Mouse (Mus musculus) erythroblast, adult 5-6 weeks (primary cell): ENCODE data around the gene Pip4p1. TPM values are rescaled to one million over a fixed set of nuclear protein-coding genes. Genes with fewer than 3 reads are reported as not detected.
"Not testable (repeated sequence)": the region's sequence is repeated elsewhere in the genome, so short reads cannot be mapped to it uniquely, and the experiment has no call there.

ENCODE experiments used
- ATAC-seq: replicated peaks from 2 replicates; pipeline ENCODE4 v1.8.0; 2016; ENCODE audit warnings: moderate number of reproducible peaks, mild to moderate bottlenecking, moderate TSS enrichment, inconsistent platforms; ENCODE audit not compliant: poor library complexity, low FRiP score, severe bottlenecking
- total RNA-seq, 2 experiments: library from RNA; stranded (forward) in 1 of 2; stranded (reverse) in 1 of 2; fragments of 150-400 nt in 1 of 2; fragments of 200-764, 138-1000 nt in 1 of 2; gene quantifications; 2 replicates each; pipeline versions ENCODE4 v1.2.3 to v1.2.4; 2015 to 2017; ENCODE audit warnings: low replicate concordance in 2 of 2

Pip4p1 gene
- total RNA-seq (2015; ENCODE audit: low replicate concordance): 19.6 and 22.3 TPM in 2 replicates
- total RNA-seq (2017; ENCODE audit: low replicate concordance): 18.0 and 21.5 TPM in 2 replicates

GRCm38 (mm10) chr14:50930754-50931492 lies at the start of gene Pip4p1, which contains the start of gene Pnp:
TSS of gene Pip4p1 (minus strand) at chr14:50930856.
TSS of gene Pnp (plus strand) at chr14:50931082.
- peak; percentile 91 for ATAC-seq

GRCm38 (mm10) chr14:50979631-50980030 lies 49.0 kb upstream of the Pip4p1 start:
- no peak for ATAC-seq

GRCm38 (mm10) chr14:50978451-50978850 lies 47.8 kb upstream of the Pip4p1 start:
- 0 out of 2 replicates have a peak, but pooled peaks have one; percentile 40 for ATAC-seq

- no peak for ATAC-seq
These were observed 46.0 kb upstream of the Pip4p1 start for GRCm38 (mm10) chr14:50976674-50977073.

GRCm38 (mm10) chr14:50975001-50975400 lies 44.3 kb upstream of the Pip4p1 start:
- no peak for ATAC-seq

GRCm38 (mm10) chr14:50973700-50974099 lies 43.0 kb upstream of the Pip4p1 start:
- no peak for ATAC-seq

GRCm38 (mm10) chr14:50973054-50973453 lies 42.4 kb upstream of the Pip4p1 start:
- not testable (repeated sequence) for ATAC-seq

- ATAC-seq: no peak
These were observed 40.2 kb upstream of the Pip4p1 start for GRCm38 (mm10) chr14:50970822-50971221.

GRCm38 (mm10) chr14:50969558-50970544 lies 39.2 kb upstream of the Pip4p1 start:
- ATAC-seq: peak; percentile 37; the same call in 1 of the 2 replicates

GRCm38 (mm10) chr14:50969041-50969440 lies 38.4 kb upstream of the Pip4p1 start:
- ATAC-seq: no peak

GRCm38 (mm10) chr14:50968216-50968980 lies 37.7 kb upstream of the Pip4p1 start:
- no peak for ATAC-seq

- ATAC-seq: peak; percentile 63
These were observed 27.8 kb upstream of the Pip4p1 start for GRCm38 (mm10) chr14:50958289-50958995.

GRCm38 (mm10) chr14:50957146-50957545 lies 26.5 kb upstream of the Pip4p1 start:
- peak; percentile 26 for ATAC-seq

- not testable (repeated sequence) for ATAC-seq
These were observed 26.1 kb upstream of the Pip4p1 start for GRCm38 (mm10) chr14:50956724-50957123.

GRCm38 (mm10) chr14:50955942-50956508 lies 25.4 kb upstream of the Pip4p1 start, which contains the start of gene Pnp2:
TSS of gene Pnp2 (plus strand) at chr14:50955992.
- ATAC-seq: peak; percentile 76

- no peak for ATAC-seq
These were observed 24.8 kb upstream of the Pip4p1 start for GRCm38 (mm10) chr14:50955487-50955886.

- peak; percentile 26 for ATAC-seq
These were observed 14.9 kb upstream of the Pip4p1 start for GRCm38 (mm10) chr14:50945526-50945925.

- 0 out of 2 replicates have a peak, but pooled peaks have one; percentile 11 for ATAC-seq
These were observed 14.4 kb upstream of the Pip4p1 start for GRCm38 (mm10) chr14:50945081-50945480.

- peak; percentile 78 for ATAC-seq
These were observed 14.0 kb upstream of the Pip4p1 start for GRCm38 (mm10) chr14:50944668-50945033.
